Mouse (Mus musculus) cortical plate, adult 2 months (tissue): ENCODE measurements around the gene Fads3.

Experiments used
- CTCF ChIP-seq: fragments of 200-500 bp; IDR thresholded peaks from 2 replicates; pipeline ENCODE4 v1.5.1; 2011; ENCODE audit warnings: mild to moderate bottlenecking, control low read depth, low read length; ENCODE audit not compliant: insufficient read depth; ENCODE audit errors: extremely low read depth
- POLR2A ChIP-seq: fragments of 200-500 bp; IDR thresholded peaks from 2 replicates; pipeline ENCODE4 v1.6.1; 2011; ENCODE audit warnings: mild to moderate bottlenecking, low read length, control low read depth; ENCODE audit not compliant: insufficient read depth; ENCODE audit errors: extremely low read depth

DNA sequence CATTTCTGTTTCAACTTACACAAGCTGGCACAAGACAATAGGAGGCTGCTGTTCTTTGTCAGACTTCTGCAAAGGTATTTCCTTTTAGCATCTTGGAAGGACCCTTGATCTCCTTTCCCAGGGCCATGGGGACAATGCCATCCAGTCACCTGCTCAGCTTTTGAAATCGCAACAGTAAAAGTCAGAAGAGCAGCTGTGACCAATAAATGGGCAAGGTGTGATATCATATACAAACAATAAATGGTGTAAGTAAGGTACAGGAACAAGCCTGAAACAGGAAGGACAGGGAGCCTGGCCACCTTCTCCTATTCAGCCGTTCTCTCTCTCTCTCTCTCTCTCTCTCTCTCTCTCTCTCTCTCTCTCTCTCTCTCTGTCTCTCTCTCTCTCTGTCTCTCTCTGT is 9.1 kb downstream of the Fads3 start:
- TF ChIP-seq CTCF (no peak), POLR2A (no peak)
